Mouse (Mus musculus) intestine, postnatal 0 days (tissue): ENCODE measurements around the gene Grik4. TPM values are rescaled to one million over a fixed set of nuclear protein-coding genes. Genes with fewer than 3 reads are reported as not detected.
A peak's percentile ranks its signal among the peaks of the same experiment; 100 is the strongest.

Source experiments
- ATAC-seq: fragments of 200-750 bp; cut with Nextera tagmentation; 2 replicates; pipeline ENCODE4 v1.8.0; 2017; ENCODE audit warnings: mild to moderate bottlenecking, moderate TSS enrichment, moderate library complexity
- H3K27ac ChIP-seq: fragments of 300-500 bp; sonication (generic); 2 replicates; pipeline ENCODE4 v1.5.1; 2014; ENCODE audit warnings: mild to moderate bottlenecking, low read depth, low read length, moderate library complexity
- H3K27me3 ChIP-seq: fragments of 300-500 bp; sonication (generic); replicated peaks from 2 replicates; pipeline ENCODE4 v1.6.1; 2014; ENCODE audit warnings: low read length, mixed read lengths; ENCODE audit not compliant: control insufficient read depth, insufficient read depth
- H3K36me3 ChIP-seq: fragments of 300-500 bp; sonication (generic); 2 replicates; pipeline ENCODE4 v1.6.1; 2014; ENCODE audit warnings: mild to moderate bottlenecking, moderate library complexity; ENCODE audit not compliant: control insufficient read depth, insufficient read depth
- H3K4me1 ChIP-seq: fragments of 300-500 bp; sonication (generic); replicated peaks from 2 replicates; pipeline ENCODE4 v1.6.1; 2014; ENCODE audit warnings: antibody characterized with exemption, low read length, mixed read lengths; ENCODE audit not compliant: control insufficient read depth, insufficient read depth
- H3K4me2 ChIP-seq: fragments of 300-500 bp; sonication (generic); replicated peaks from 2 replicates; pipeline ENCODE4 v1.6.1; 2014; ENCODE audit warnings: low read depth, mild to moderate bottlenecking, moderate library complexity
- H3K4me3 ChIP-seq: fragments of 300-500 bp; sonication (generic); 2 replicates; pipeline ENCODE4 v1.5.1; 2014; ENCODE audit warnings: low read depth, low read length
- H3K9ac ChIP-seq: fragments of 300-500 bp; sonication (generic); 2 replicates; pipeline ENCODE4 v1.6.1; 2014; ENCODE audit warnings: mild to moderate bottlenecking, low read depth, low read length
- H3K9me3 ChIP-seq: fragments of 300-500 bp; sonication (generic); 2 replicates; pipeline ENCODE4 v1.6.1; 2016; ENCODE audit warnings: mixed run types; ENCODE audit not compliant: control insufficient read depth
- CTCF ChIP-seq: sonication (generic); IDR thresholded peaks from 2 replicates; pipeline ENCODE4 v1.5.1; 2016; ENCODE audit warnings: low read depth, mild to moderate bottlenecking, control low read depth, antibody characterized with exemption, moderate library complexity
- WGBS: fragments of 180-500 bp; shearing (Covaris S2); extraction: QIAGEN DNeasy Blood & Tissue Kit; methylation state at CpG from one replicate; pipeline ENCODE4 v1.1.7; 2014; 5-methylcytosine and 5-hydroxymethylcytosine counted together
- polyA plus RNA-seq: library from polyadenylated mRNA; unstranded; fragments of >200 nt; fragmentation: Nextera tagmentation; extraction: Ambion mirVana; gene quantifications from 2 replicates; pipeline ENCODE4 v1.2.1, GENCODE M21; 2015

The Grik4 gene
- polyA plus RNA-seq, 1 experiment from 2014 or later: 0.68 TPM

DNA sequence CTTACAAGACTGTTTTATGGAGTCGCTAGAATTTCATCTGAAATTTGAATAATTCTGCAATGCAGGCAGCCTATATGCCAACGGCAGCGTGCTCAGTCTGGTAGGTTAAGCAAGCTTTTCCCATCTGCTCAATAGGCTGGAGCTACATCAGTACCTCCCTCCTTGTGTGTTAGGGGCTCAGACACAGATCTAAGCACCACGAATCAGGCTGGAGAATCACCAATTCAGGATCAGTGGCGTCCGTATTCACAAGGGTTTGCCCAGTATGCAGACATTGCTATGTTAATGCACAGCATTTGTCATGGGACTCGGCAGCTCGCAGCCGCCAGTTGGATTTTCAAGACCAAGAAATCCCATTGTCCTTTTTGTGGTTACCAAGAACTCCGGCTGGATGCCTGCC is 399.8 kb downstream of the Grik4 start:
- TF ChIP-seq CTCF: no peak
- ATAC-seq: no peak
- 88% methylated on average over 10 of the region's 10 CpGs for WGBS

DNA sequence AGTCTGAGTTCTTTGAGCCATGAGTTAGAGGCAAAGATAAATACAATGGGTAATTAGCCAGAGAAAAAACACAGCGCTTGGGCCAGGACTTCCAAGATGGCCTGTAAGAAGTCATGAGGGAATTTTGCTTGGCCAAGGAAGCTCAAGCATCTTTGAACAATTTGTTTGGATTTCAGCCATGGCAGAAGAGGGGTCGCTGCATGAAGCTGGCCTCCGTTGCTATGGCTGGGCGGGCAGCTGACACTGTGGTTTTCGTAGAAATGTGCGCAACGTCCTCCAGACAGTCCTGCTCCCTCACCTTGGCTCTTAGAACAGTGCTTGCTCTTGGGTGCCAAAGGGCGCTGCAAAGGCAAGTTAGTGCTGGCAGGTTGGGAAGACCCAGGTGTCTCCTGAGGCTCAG is 410.8 kb downstream of the Grik4 start:
- Histone ChIP-seq H3K9ac (no peak overlapping the region), H3K4me2 (no peak overlapping the region), H3K36me3 (no peaks in the 10 kb centered on the region), H3K4me1 (no peaks in the 10 kb centered on the region), H3K27me3 (no peaks in the 10 kb centered on the region), H3K9me3 (no peaks in the 10 kb centered on the region), H3K4me3 (no peak overlapping the region), H3K27ac (no peak overlapping the region)
- TF ChIP-seq CTCF: no peak
- WGBS: 85% methylated on average over 8 of the region's 8 CpGs
- no peak for ATAC-seq

More for the DNA sequence above, 399.8 kb downstream of the Grik4 start:
- Histone ChIP-seq H3K4me1 (no peaks in the 10 kb centered on the region), H3K9ac (no peak overlapping the region), H3K27ac (no peak overlapping the region), H3K27me3 (no peaks in the 10 kb centered on the region), H3K36me3 (no peaks in the 10 kb centered on the region), H3K4me2 (no peak overlapping the region), H3K9me3 (no peaks in the 10 kb centered on the region), H3K4me3 (no peak overlapping the region)

DNA sequence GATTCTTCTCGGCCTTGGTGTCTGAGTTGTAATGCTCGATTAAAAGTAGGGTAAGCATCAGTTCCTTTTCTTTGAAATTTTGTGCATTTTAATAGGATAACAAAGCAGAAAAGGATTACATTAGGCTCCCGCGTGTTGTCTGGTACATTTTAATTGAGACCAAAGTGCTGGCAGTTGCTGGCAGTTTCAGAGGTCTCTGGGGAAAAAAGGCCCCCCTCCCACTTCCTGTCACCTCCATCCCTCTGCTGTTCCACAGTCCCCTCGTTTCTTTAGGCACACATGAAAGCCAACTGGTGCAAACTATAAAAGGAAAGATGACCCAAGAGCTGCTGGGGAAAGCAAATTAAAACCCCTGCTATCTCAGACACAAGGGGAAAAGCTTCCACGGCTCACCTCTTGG is 411.3 kb downstream of the Grik4 start:
- no peaks in the 10 kb centered on the region for H3K9me3 ChIP-seq
- no peak overlapping the region for H3K4me3 ChIP-seq
- no peaks in the 10 kb centered on the region for H3K36me3 ChIP-seq
- H3K4me1 ChIP-seq: no peaks in the 10 kb centered on the region
- TF ChIP-seq CTCF: no peak
- no peak overlapping the region for H3K27ac ChIP-seq
- no peaks in the 10 kb centered on the region for H3K27me3 ChIP-seq
- no peak overlapping the region for H3K9ac ChIP-seq
- H3K4me2 ChIP-seq: no peak overlapping the region
- 41% methylated on average over 6 of the region's 6 CpGs for WGBS
- ATAC-seq: no peak

DNA sequence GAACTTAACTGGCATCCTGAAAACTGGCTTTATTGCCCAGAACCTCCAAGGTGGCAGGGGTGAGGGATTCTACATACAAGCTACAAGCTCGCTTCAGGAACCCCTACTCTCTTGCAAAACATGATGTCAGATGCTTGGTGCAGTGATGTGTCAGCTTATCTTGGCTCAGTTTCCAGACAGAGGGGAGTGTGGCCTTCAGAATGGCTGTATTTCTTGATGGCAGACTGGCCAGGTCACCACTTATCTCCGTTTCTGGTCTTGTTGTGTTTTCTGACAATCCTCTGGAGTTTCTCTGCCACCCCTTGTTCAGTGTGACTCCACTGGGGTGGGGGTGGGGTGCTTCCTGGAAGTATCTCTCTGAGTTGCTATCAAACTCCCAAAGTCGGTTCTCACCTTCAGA is 412.3 kb downstream of the Grik4 start:
- H3K4me3 ChIP-seq: no peak overlapping the region
- H3K9me3 ChIP-seq: no peaks in the 10 kb centered on the region
- TF ChIP-seq CTCF: no peak
- no peaks in the 10 kb centered on the region for H3K36me3 ChIP-seq
- no peaks in the 10 kb centered on the region for H3K27me3 ChIP-seq
- no peak overlapping the region for H3K4me2 ChIP-seq
- H3K4me1 ChIP-seq: no peaks in the 10 kb centered on the region
- 53% methylated on average over 3 of the region's 3 CpGs for WGBS
- no peak overlapping the region for H3K27ac ChIP-seq
- ATAC-seq: no peak
- H3K9ac ChIP-seq: no peak overlapping the region

DNA sequence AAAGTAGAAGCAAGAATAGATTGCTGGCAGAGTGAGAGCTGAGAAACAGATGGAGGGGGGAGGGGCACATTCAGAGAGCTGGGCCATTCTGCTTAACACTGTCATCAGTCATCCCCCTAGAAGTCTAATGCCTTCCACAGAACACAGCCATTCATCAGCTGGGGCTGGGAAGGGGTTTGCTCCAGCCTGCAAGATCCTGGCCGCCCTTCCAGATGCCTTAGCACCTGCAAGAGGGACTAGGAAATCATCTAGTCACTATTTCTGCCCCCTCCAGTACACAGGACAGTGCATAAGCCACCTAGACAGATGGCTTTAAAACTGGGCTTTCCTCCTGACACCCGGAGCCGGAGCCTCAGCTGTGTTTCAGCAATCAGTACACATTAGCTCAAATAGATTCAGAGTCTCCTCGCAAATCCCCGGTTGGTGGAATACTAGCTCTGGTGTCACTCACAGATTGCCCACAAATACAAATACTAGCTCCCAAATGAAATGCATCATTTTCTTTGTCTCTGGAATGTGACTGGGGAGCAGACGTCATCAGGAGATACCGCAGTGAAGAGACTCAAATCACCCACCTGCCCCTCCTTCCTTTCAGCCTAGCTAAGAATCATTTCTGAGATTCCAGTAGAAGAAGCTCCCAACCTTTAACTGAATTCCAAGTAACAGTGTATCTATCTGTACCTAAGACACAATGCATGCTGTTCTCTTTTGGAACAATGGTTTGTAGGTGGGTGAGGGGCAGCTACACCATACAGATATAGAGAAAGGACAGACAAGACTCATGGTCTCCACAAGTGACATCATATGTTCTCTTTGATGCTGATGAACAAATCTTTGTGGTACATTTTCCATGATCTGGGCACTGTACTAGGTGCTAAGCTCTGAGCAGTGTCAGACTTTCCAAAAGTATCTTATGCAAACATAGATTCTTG is 413.8 kb downstream of the Grik4 start:
- Histone ChIP-seq H3K4me3 (no peak overlapping the region), H3K9ac (no peak overlapping the region), H3K36me3 (no peaks in the 10 kb centered on the region), H3K4me1 (no peaks in the 10 kb centered on the region), H3K27me3 (no peaks in the 10 kb centered on the region), H3K27ac (no peak overlapping the region), H3K9me3 (no peaks in the 10 kb centered on the region), H3K4me2 (no peak overlapping the region)
- no peak for TF ChIP-seq CTCF
- ATAC-seq: no peak
- 61% methylated on average over 7 of the region's 7 CpGs for WGBS

DNA sequence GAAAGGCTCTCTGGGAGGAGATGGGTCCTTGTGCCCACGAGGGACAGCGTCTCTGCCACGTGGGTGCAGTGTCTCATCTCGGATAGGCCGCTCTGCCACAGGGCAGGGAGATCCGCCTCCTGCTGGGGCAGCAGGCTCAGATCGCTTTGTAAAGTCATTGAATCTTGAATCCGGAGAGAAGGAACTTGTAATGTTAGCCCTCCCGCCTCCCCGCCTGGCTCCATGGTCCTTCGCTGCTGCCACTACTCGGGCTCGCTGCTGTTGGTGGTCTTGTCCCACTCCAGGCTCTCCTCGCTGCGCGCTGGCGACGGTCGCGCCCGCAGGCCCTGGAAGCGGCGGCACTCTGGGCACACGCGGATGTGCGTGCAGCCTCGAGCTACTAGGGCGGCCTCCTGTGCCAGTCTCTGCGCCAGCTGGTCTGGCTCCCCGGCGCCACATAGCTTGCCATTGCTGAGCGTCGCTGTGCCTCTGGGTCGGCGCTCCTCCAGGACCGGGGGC is 423.7 kb downstream of the Grik4 start:
- H3K9me3 ChIP-seq: no peaks in the 10 kb centered on the region
- no peak overlapping the region for H3K9ac ChIP-seq
- 48% methylated on average over 36 of the region's 36 CpGs for WGBS
- peak overlapping the region; percentile 51 for H3K4me2 ChIP-seq
- TF ChIP-seq CTCF: no peak
- no peaks in the 10 kb centered on the region for H3K4me1 ChIP-seq
- H3K27me3 ChIP-seq: no peaks in the 10 kb centered on the region
- ATAC-seq: no peak
- no peak overlapping the region for H3K27ac ChIP-seq
- H3K4me3 ChIP-seq: no peak overlapping the region
- no peaks in the 10 kb centered on the region for H3K36me3 ChIP-seq
